Mouse (Mus musculus) ovary, postnatal 36 days (tissue): ENCODE results near the gene Zfp128.
"Not testable (repeated sequence)": the region's sequence is repeated elsewhere in the genome, so short reads cannot be mapped to it uniquely, and the experiment has no call there.

ENCODE experiments used
- DNase-seq: peaks from one replicate; pipeline ENCODE4 v3.0.0; 2022; ENCODE audit warnings: low spot score, mixed read lengths

The Zfp128 gene

GRCm38 (mm10) chr7:12880911-12881660 lies at the start of gene Zfp128:
Gene Zfp128 (plus strand): TSS chr7:12881177.
- DNase-seq, result peak; percentile 90

- peak; percentile 86 for DNase-seq
Measured at GRCm38 (mm10) chr7:12834162-12835120, 46.5 kb upstream of the Zfp128 start, which contains the start of gene Zfp110. Gene Zfp110 (plus strand): TSS chr7:12834761.

- no peak for DNase-seq
Measured at GRCm38 (mm10) chr7:12835193-12835671, 45.7 kb upstream of the Zfp128 start.

GRCm38 (mm10) chr7:12835779-12836178 lies 45.2 kb upstream of the Zfp128 start:
- no peak for DNase-seq

GRCm38 (mm10) chr7:12874301-12874700 lies 6.7 kb upstream of the Zfp128 start:
- DNase-seq, result no peak

GRCm38 (mm10) chr7:12880036-12880435 lies 941 bp upstream of the Zfp128 start:
- DNase-seq, result no peak

GRCm38 (mm10) chr7:12880497-12880896 lies 480 bp upstream of the Zfp128 start:
- DNase-seq, result not testable (repeated sequence)

GRCm38 (mm10) chr7:12886563-12887266 lies 5.7 kb downstream of the Zfp128 start:
- DNase-seq, result no peak

- no peak for DNase-seq
Measured at GRCm38 (mm10) chr7:12887585-12887984, 6.6 kb downstream of the Zfp128 start.

GRCm38 (mm10) chr7:12890928-12891327 lies 10.0 kb downstream of the Zfp128 start:
- no peak for DNase-seq

GRCm38 (mm10) chr7:12891334-12891733 lies 10.4 kb downstream of the Zfp128 start:
- no peak for DNase-seq

- DNase-seq, result peak; percentile 86
Measured at GRCm38 (mm10) chr7:12897655-12898410, 16.9 kb downstream of the Zfp128 start, which contains the start of gene Zscan22. Gene Zscan22 (plus strand): TSS chr7:12897815.

GRCm38 (mm10) chr7:12901517-12901916 lies 20.5 kb downstream of the Zfp128 start:
- DNase-seq, result no peak

- no peak for DNase-seq
Measured at GRCm38 (mm10) chr7:12903623-12904022, 22.6 kb downstream of the Zfp128 start.

GRCm38 (mm10) chr7:12905146-12905545 lies 24.2 kb downstream of the Zfp128 start:
- DNase-seq, result no peak

GRCm38 (mm10) chr7:12909498-12909962 lies 28.6 kb downstream of the Zfp128 start:
- peak; percentile 64 for DNase-seq

- DNase-seq, result peak; percentile 62
Measured at GRCm38 (mm10) chr7:12910181-12910668, 29.2 kb downstream of the Zfp128 start.

GRCm38 (mm10) chr7:12913556-12913955 lies 32.6 kb downstream of the Zfp128 start:
- no peak for DNase-seq

GRCm38 (mm10) chr7:12920495-12920894 lies 39.5 kb downstream of the Zfp128 start:
- not testable (repeated sequence) for DNase-seq

- DNase-seq, result no peak
Measured at GRCm38 (mm10) chr7:12921318-12921704, 40.3 kb downstream of the Zfp128 start.
